Mouse (Mus musculus) testis, adult 2 months (tissue): ENCODE data around the gene Myh14.

Source experiments
- CTCF ChIP-seq: fragments of 200-500 bp; IDR thresholded peaks from 2 replicates; pipeline ENCODE4 v1.5.1; 2012; ENCODE audit warnings: low read depth, mild to moderate bottlenecking, inconsistent platforms, low read length, moderate library complexity; ENCODE audit not compliant: control insufficient read depth, insufficient read depth, insufficient replicate concordance
- POLR2A ChIP-seq: fragments of 200-500 bp; IDR thresholded peaks from 2 replicates; pipeline ENCODE4 v1.6.1; 2012; ENCODE audit warnings: low read depth, mild to moderate bottlenecking, inconsistent platforms, low read length, moderate library complexity; ENCODE audit not compliant: control insufficient read depth

GRCm38 (mm10) chr7:44591348-44592116, 79.1 kb downstream of the Myh14 start:
- no peak for TF ChIP-seq CTCF
- TF ChIP-seq POLR2A: no peak
